Mouse (Mus musculus) brain, adult 2 months (tissue): ENCODE results near the gene Ubtfl1.
A peak's percentile ranks its signal among the peaks of the same experiment; 100 is the strongest.
"Not testable (repeated sequence)": the region's sequence is repeated elsewhere in the genome, so short reads cannot be mapped to it uniquely, and the experiment has no call there.

ENCODE experiments used
- DNase-seq: peaks from one replicate; pipeline ENCODE4 v3.0.0; 2011; ENCODE audit warnings: low read depth, low spot score

Gene Ubtfl1

DNA sequence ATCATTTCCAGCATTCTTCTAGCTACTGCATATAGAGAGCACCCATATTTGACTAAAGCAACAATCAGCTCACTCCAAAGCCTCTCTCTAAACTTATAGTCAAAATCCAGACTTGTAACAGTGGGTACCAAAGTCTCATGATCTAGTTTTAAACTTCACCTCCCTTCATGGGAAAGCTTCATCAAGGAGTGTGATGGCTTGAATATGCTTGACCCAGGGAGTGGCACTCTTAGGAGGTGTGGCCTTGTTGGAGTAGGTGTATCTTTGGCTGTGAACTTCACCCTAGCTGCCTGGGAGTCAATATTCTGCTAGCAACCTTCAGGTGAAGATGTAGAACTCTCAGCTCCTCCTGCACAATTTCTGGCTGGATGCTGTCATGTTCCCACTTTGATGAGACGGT lies at the start of gene Ubtfl1:
Ubtfl1 (plus strand) TSS at position 301 of the 400 bp plus-strand sequence.
- no peak for DNase-seq

- not testable (repeated sequence) for DNase-seq
These were observed 31.2 kb upstream of the Ubtfl1 start for GRCm38 (mm10) chr9:18373026-18373425.

DNA sequence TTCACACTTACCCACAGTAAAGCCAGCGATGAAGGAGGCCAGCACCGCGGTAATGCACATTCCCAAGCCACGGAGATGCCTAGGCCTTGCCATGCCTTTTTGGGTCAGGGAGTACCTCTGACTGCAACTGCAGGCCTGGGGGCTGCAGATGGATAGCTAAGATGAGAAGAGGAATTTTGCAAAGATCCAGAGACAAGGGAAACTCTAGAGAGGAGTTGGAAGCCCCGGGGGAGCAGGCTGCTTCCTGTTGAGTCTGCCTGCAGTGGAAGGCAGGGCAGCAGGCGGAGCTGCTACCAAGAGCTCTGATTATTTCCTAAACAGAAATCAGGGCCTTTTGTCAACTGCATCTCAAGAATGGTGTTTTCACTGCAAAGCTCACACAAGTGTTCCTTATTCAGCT lies 18.4 kb upstream of the Ubtfl1 start:
- peak; percentile 4 for DNase-seq

DNA sequence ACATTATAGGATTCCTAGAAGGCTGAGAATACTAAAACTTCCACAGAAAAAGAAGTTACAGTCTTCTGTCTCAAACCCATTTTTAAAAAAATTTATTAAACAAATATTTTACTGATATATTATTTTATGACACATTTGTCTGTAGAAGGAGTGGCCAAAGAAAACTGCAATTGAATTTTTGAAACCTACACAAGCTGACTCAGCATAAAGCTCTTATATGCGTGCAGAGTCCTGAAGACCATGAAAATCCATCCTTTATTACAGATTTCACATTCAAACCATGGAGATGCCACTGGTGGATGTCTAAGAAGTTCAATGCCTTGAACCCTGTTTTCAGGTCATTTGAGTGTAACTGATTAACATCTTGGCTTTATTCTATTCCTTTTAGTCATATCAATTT lies 4.6 kb upstream of the Ubtfl1 start:
- no peak for DNase-seq

DNA sequence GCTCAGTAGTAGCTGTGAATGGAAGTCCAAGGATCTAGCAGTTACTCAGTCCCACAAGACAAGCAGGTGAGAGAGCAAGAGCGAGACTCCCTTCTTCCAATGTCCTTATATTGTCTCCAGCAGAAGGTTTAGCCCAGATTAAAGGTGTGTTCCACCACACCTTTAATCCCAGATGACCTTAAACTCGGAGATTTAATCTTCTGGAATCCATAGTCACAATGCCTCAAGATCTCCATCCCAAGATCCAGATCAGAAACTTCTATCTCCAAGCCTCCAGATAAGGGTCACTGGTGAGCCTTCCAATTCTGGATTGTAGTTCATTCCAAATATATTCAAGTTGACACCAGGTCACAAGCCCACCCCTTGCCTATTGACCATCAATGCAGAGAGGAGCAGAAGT lies 1.3 kb upstream of the Ubtfl1 start, which contains the start of gene Naalad2:
Naalad2 (minus strand) TSS at position 101 of the 400 bp plus-strand sequence.
- not testable (repeated sequence) for DNase-seq

DNA sequence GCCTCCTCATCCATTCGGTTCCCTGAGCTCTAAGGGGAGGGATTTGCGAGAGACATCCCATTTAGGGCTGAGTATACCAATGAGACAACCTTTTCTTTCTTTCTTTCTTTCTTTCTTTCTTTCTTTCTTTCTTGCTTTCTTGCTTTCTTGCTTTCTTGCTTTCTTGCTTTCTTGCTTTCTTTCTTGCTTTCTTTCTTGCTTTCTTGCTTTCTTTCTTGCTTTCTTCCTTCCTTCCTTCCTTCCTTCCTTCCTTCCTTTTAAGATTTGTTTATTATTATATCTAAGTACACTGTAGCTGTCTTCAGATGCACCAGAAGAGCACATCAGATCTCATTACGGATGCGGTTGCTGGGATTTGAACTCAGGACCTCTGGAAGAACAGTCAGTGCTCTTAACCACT lies 8.2 kb downstream of the Ubtfl1 start:
- not testable (repeated sequence) for DNase-seq

DNA sequence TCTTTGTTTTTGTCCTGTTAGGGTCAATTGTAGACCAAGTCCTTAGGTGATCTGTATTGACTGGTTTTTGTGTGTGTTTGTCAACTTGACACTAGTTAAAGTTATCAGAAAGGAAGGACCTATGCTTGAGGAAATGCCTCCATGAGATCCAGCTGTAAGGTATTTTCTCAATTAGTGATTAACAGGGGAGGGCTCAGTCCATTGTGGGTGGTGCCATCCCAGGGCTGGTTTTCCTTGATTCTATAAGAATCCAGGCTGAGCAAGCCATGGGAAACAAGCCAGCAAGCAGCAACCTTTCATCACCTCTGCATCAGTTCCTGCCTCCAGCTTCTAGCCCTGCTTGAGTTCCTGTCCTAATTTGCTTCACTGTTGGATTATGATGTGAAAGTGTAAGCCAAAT lies 26.1 kb downstream of the Ubtfl1 start, which contains the start of gene Mbd3l2:
Mbd3l2 (plus strand) TSS at position 301 of the 400 bp plus-strand sequence.
- no peak for DNase-seq

DNA sequence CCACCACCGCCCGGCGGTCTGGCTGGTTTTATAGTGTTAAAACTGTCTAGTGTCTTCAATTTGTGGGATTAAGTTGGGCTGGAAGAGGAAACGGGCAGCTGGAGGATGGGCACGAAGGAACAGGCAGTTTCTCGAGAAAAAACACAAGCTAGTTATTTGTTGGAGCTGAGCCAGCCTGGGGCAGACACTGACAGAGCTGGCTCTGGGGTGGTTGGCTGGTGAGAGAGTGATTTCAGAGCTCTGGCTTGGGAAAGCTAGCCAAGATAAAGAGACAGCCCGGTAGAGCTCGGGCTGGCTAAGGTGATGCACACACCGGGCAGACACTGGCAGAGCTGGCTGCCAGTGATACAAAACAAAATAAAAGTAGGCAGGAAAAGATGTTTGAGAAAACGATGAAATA lies 27.5 kb downstream of the Ubtfl1 start:
- DNase-seq, result peak; percentile 5

DNA sequence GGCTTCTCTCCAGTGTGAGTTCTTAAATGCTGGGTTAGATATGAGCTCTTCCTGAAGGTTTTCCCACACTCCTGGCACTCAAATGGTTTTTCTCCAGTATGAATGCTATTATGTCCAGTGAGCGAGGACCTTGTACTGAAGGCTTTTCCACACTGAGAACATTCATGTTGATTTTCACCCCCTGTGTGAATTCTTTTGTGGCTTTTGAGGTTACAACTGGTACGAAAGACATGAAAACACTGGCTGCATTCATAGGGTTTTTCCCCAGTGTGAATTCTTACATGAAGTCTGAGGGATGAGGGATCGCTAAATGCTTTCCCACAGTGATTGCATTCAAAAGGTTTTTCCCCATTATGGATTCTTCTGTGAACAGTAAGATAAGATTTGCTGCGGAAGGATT lies 52.3 kb downstream of the Ubtfl1 start:
- no peak for DNase-seq
